Mouse (Mus musculus) neural tube, embryonic 11.5 days (tissue): ENCODE results near the gene Apbb1. TPM values are rescaled to one million over a fixed set of nuclear protein-coding genes. Genes with fewer than 3 reads are reported as not detected.

ENCODE experiments used
- ATAC-seq: fragments of 200-750 bp; cut with Nextera tagmentation; 2 replicates; pipeline ENCODE4 v1.8.0; 2017; ENCODE audit warnings: moderate number of reproducible peaks, mild to moderate bottlenecking, moderate TSS enrichment, moderate library complexity; ENCODE audit not compliant: insufficient read depth, low FRiP score, low TSS enrichment
- DNase-seq: peaks from one replicate; pipeline ENCODE4 v3.0.0-alpha.2; 2015; ENCODE audit warnings: low spot score
- H3K27ac ChIP-seq: fragments of 300-500 bp; sonication (generic); 2 replicates; pipeline ENCODE4 v1.5.1; 2014; ENCODE audit warnings: low read depth, mild to moderate bottlenecking, low read length
- H3K27me3 ChIP-seq: fragments of 300-500 bp; sonication (generic); 2 replicates; pipeline ENCODE4 v1.6.1; 2014; ENCODE audit warnings: mild to moderate bottlenecking, low read length, mixed read lengths; ENCODE audit not compliant: control insufficient read depth, insufficient read depth
- H3K36me3 ChIP-seq: fragments of 300-500 bp; sonication (generic); 2 replicates; pipeline ENCODE4 v1.6.1; 2014; ENCODE audit warnings: mild to moderate bottlenecking, low read length, moderate library complexity, mixed read lengths; ENCODE audit not compliant: control insufficient read depth, insufficient read depth
- H3K4me1 ChIP-seq: fragments of 300-500 bp; sonication (generic); 2 replicates; pipeline ENCODE4 v1.6.1; 2014; ENCODE audit warnings: low read length, mixed read lengths; ENCODE audit not compliant: control insufficient read depth, insufficient read depth
- H3K4me2 ChIP-seq: fragments of 300-500 bp; sonication (generic); 2 replicates; pipeline ENCODE4 v1.6.1; 2014; ENCODE audit warnings: low read depth, mild to moderate bottlenecking, moderate library complexity
- H3K4me3 ChIP-seq: fragments of 300-500 bp; sonication (generic); 2 replicates; pipeline ENCODE4 v1.5.1; 2014; ENCODE audit warnings: low read depth, low read length
- H3K9ac ChIP-seq: fragments of 300-500 bp; sonication (generic); 2 replicates; pipeline ENCODE4 v1.6.1; 2014; ENCODE audit warnings: mild to moderate bottlenecking, low read length
- H3K9me3 ChIP-seq: fragments of 300-500 bp; sonication (generic); 2 replicates; pipeline ENCODE4 v1.6.1; 2016; ENCODE audit warnings: low read length; ENCODE audit not compliant: control insufficient read depth
- WGBS: fragments of 180-500 bp; shearing (Covaris S2); extraction: QIAGEN DNeasy Blood & Tissue Kit; methylation state at CpG from one replicate; pipeline ENCODE4 v1.1.7; 2014; 5-methylcytosine and 5-hydroxymethylcytosine counted together
- polyA plus RNA-seq: library from polyadenylated mRNA; unstranded; fragments of >200 nt; fragmentation: Nextera tagmentation; extraction: Ambion mirVana; gene quantifications from 2 replicates; pipeline ENCODE4 v1.2.1, GENCODE M21; 2014

Apbb1 gene
- polyA plus RNA-seq, 1 experiment from 2014 or later, result 128 TPM

GRCm38 (mm10) chr7:105519771-105520170 lies 61.7 kb downstream of the Apbb1 start:
- no peak for DNase-seq
- Histone ChIP-seq H3K4me2 (no peak overlapping the region), H3K36me3 (no peaks in the 10 kb centered on the region), H3K27ac (no peak overlapping the region), H3K9ac (no peak overlapping the region), H3K4me1 (no peaks in the 10 kb centered on the region), H3K27me3 (no peaks in the 10 kb centered on the region), H3K4me3 (no peak overlapping the region), H3K9me3 (no peaks in the 10 kb centered on the region)
- 85% methylated on average over 2 of the region's 2 CpGs for WGBS
- ATAC-seq, result no peak

- no peak overlapping the region for H3K4me2 ChIP-seq
- H3K27ac ChIP-seq, result no peak overlapping the region
- no peaks in the 10 kb centered on the region for H3K27me3 ChIP-seq
- WGBS, result 69% methylated on average over 11 of the region's 11 CpGs
- DNase-seq (no peak), ATAC-seq (no peak)
- no peak overlapping the region for H3K9ac ChIP-seq
- no peaks in the 10 kb centered on the region for H3K36me3 ChIP-seq
- H3K9me3 ChIP-seq, result no peaks in the 10 kb centered on the region
- H3K4me3 ChIP-seq, result no peak overlapping the region
- H3K4me1 ChIP-seq, result no peaks in the 10 kb centered on the region
Observed at GRCm38 (mm10) chr7:105519336-105519735, 62.1 kb downstream of the Apbb1 start.

GRCm38 (mm10) chr7:105516669-105517360 lies 64.6 kb downstream of the Apbb1 start:
- Histone ChIP-seq H3K4me1 (no peaks in the 10 kb centered on the region), H3K27me3 (no peaks in the 10 kb centered on the region), H3K4me3 (no peak overlapping the region), H3K36me3 (no peaks in the 10 kb centered on the region), H3K9me3 (no peaks in the 10 kb centered on the region), H3K27ac (no peak overlapping the region), H3K4me2 (no peak overlapping the region), H3K9ac (no peak overlapping the region)
- no peak for DNase-seq
- ATAC-seq, result no peak
- WGBS, result 60% methylated on average over 9 of the region's 9 CpGs

- ATAC-seq (peak; percentile 67; the same call in 1 of the 2 replicates), DNase-seq (peak; percentile 72)
- Histone ChIP-seq H3K9me3 (no peaks in the 10 kb centered on the region), H3K36me3 (no peaks in the 10 kb centered on the region), H3K27me3 (no peaks in the 10 kb centered on the region), H3K27ac (no peak overlapping the region), H3K4me1 (no peaks in the 10 kb centered on the region), H3K4me3 (no peak overlapping the region), H3K4me2 (no peak overlapping the region), H3K9ac (no peak overlapping the region)
- WGBS, result 12% methylated on average over 5 of the region's 5 CpGs
Observed at GRCm38 (mm10) chr7:105515178-105515577, 66.3 kb downstream of the Apbb1 start.

GRCm38 (mm10) chr7:105514561-105514960 lies 66.9 kb downstream of the Apbb1 start:
- no peak overlapping the region for H3K9ac ChIP-seq
- no peak for ATAC-seq
- no peak overlapping the region for H3K27ac ChIP-seq
- H3K4me1 ChIP-seq, result no peaks in the 10 kb centered on the region
- WGBS, result 46% methylated on average over 5 of the region's 5 CpGs
- no peaks in the 10 kb centered on the region for H3K27me3 ChIP-seq
- no peaks in the 10 kb centered on the region for H3K36me3 ChIP-seq
- no peaks in the 10 kb centered on the region for H3K9me3 ChIP-seq
- DNase-seq, result no peak
- H3K4me3 ChIP-seq, result no peak overlapping the region
- H3K4me2 ChIP-seq, result no peak overlapping the region

- no peak overlapping the region for H3K4me2 ChIP-seq
- H3K4me3 ChIP-seq, result no peak overlapping the region
- H3K9ac ChIP-seq, result no peak overlapping the region
- H3K36me3 ChIP-seq, result no peaks in the 10 kb centered on the region
- no peak for DNase-seq
- no peaks in the 10 kb centered on the region for H3K4me1 ChIP-seq
- WGBS, result 67% methylated on average over 5 of the region's 5 CpGs
- H3K27ac ChIP-seq, result no peak overlapping the region
- H3K27me3 ChIP-seq, result no peaks in the 10 kb centered on the region
- H3K9me3 ChIP-seq, result no peaks in the 10 kb centered on the region
- no peak for ATAC-seq
Observed at GRCm38 (mm10) chr7:105513845-105514291, 67.6 kb downstream of the Apbb1 start.

- Histone ChIP-seq H3K4me2 (no peak overlapping the region), H3K9ac (no peak overlapping the region), H3K4me1 (no peaks in the 10 kb centered on the region), H3K27me3 (no peaks in the 10 kb centered on the region), H3K36me3 (no peaks in the 10 kb centered on the region), H3K9me3 (no peaks in the 10 kb centered on the region), H3K4me3 (no peak overlapping the region), H3K27ac (no peak overlapping the region)
- DNase-seq (no peak), ATAC-seq (no peak)
- 85% methylated on average over 5 of the region's 5 CpGs for whole genome bisulfite sequencing
Observed at GRCm38 (mm10) chr7:105510143-105510542, 71.3 kb downstream of the Apbb1 start.

Other genes with a start within 250 kb of the Apbb1 start
- gene Olfr690, start 247.5 kb downstream of the Apbb1 start, polyA plus RNA-seq, result not detected in 2 replicates
- not detected in 2 replicates for gene Olfr691, start 239.4 kb downstream of the Apbb1 start, polyA plus RNA-seq
- not detected in 2 replicates for gene Olfr692, start 213.4 kb downstream of the Apbb1 start, polyA plus RNA-seq
- gene Gm5901, start 206.6 kb downstream of the Apbb1 start, polyA plus RNA-seq, result not detected in 2 replicates
- 33.0 and 36.1 TPM in 2 replicates for gene Fam160a2, start 181.6 kb downstream of the Apbb1 start, polyA plus RNA-seq
- not detected in 2 replicates for gene Cnga4, start 177.1 kb downstream of the Apbb1 start, polyA plus RNA-seq
- gene Cckbr, start 155.9 kb downstream of the Apbb1 start, polyA plus RNA-seq, result not detected in 2 replicates
- gene Cavin3, start 99.4 kb downstream of the Apbb1 start, polyA plus RNA-seq, result 22.8 and 23.0 TPM in 2 replicates
- 47.3 and 53.7 TPM in 2 replicates for gene Smpd1, start 27.3 kb downstream of the Apbb1 start, polyA plus RNA-seq
- 0.37 TPM in 1 of 2 replicates, not detected in the other for gene Hpx, start 18.5 kb upstream of the Apbb1 start, polyA plus RNA-seq
- 35.7 and 36.9 TPM in 2 replicates for gene Trim3, start 51.9 kb upstream of the Apbb1 start, polyA plus RNA-seq
- gene Timm10b, start 58.4 kb upstream of the Apbb1 start, polyA plus RNA-seq, result 151 and 157 TPM in 2 replicates
- 75.7 and 82.7 TPM in 2 replicates for gene Arfip2, start 58.8 kb upstream of the Apbb1 start, polyA plus RNA-seq
- gene Gm45799, start 58.9 kb upstream of the Apbb1 start, polyA plus RNA-seq, result 5.6 and 18.3 TPM in 2 replicates
- gene Dnhd1, start 69.2 kb upstream of the Apbb1 start, polyA plus RNA-seq, result 0.50 and 2.0 TPM in 2 replicates
- gene Ilk, start 154.9 kb upstream of the Apbb1 start, polyA plus RNA-seq, result 252 and 270 TPM in 2 replicates
- 37.5 and 50.7 TPM in 2 replicates for gene Rrp8, start 155.7 kb upstream of the Apbb1 start, polyA plus RNA-seq
- gene Taf10, start 162.7 kb upstream of the Apbb1 start, polyA plus RNA-seq, result 183 and 191 TPM in 2 replicates
- 47.5 and 54.8 TPM in 2 replicates for gene Tpp1, start 170.6 kb upstream of the Apbb1 start, polyA plus RNA-seq
- 21.1 and 22.3 TPM in 2 replicates for gene Dchs1, start 206.0 kb upstream of the Apbb1 start, polyA plus RNA-seq
- 230 and 268 TPM in 2 replicates for gene Mrpl17, start 229.4 kb upstream of the Apbb1 start, polyA plus RNA-seq